Mouse (Mus musculus) embryonic fibroblast, embryonic 13.5 days (primary cell): ENCODE results near the gene Rapgef2.

Source experiments
- CTCF ChIP-seq: IDR thresholded peaks from 2 replicates; pipeline ENCODE4 v1.5.1; 2011; ENCODE audit warnings: mild to moderate bottlenecking, control low read depth, low read length, moderate library complexity, borderline replicate concordance; ENCODE audit not compliant: insufficient read depth
- POLR2A ChIP-seq: IDR thresholded peaks from 2 replicates; pipeline ENCODE4 v1.6.1; 2011; ENCODE audit warnings: low read depth, mild to moderate bottlenecking, control low read depth, low read length, moderate library complexity

DNA sequence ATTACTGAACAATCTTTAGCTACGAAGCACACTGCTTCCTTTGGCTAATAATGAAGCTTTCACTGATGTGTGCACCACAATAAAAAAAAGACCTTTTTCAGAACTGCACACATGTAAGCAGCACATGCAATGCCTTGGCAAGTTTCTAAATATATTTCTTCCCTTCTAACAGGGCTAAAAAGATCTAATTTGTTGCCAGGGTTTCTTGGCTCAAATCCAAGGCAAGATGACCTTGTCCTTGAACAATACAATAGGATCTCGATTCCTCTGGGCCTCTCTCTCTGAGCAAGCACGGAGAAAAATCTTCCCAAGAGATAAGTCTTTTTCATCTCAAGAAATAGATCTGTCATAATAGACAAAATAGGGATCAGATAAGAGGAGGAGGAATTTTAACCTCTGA lies 147.1 kb downstream of the Rapgef2 start:
- no peak for TF ChIP-seq POLR2A
- TF ChIP-seq CTCF = no peak
